Mouse (Mus musculus): ENCODE data around the gene Gm28710.

Gm28710 gene

DNA sequence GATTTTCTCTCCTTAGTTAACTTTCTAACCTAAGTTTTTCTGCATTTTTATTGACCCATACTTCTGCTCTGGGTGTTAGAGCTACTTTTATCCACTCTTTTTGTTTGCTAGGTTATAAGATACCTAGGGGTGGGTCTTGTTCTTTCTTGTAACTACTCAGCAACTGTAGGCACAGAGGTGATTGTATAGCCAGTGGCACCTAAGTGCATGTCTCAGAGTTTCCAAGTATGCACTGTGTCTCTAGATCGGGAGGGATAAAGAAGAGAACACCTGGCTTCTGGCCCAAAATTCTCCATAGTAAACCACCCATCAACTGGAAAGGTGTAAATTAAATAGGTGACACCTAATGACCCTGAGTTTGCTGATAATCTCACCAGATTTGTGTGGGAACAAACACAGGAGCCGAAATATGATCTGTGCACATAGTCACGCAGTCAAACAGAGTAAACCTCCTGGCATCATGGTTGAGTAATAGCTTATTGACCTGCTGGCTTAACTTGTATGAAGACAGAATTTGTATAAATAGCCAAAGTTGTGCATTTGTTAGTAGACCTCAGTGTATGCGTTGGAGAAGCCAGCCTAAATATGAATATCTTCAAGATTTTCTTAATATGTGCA, at the start of gene Gm28710:
Gene Gm28710 (plus strand): TSS at position 568 of the 618 bp plus-strand sequence.
- DNase-seq (ENCODE audit: extremely low read depth, low read depth, low spot score): no peak

DNA sequence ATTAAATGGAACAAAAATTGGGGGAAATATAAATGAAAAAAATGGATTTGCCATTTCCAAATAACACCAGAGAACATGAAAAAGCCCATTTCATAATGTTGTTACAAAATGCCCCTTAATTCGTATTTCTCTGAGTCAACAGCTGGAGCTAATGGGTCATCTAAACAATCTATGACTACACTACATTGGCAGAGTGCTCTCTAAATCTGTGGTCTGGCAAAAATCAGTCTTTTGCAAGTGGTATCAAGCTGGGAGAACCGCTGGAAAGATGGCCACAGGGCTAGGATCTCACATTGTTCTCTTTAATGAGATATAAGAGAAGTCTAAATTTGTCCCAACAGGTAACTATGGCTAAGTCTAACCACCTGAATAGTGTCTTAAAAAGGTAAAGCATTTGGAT, 14.4 kb upstream of the Gm28710 start:
- DNase-seq (ENCODE audit: extremely low read depth, low read depth, low spot score): no peak

DNA sequence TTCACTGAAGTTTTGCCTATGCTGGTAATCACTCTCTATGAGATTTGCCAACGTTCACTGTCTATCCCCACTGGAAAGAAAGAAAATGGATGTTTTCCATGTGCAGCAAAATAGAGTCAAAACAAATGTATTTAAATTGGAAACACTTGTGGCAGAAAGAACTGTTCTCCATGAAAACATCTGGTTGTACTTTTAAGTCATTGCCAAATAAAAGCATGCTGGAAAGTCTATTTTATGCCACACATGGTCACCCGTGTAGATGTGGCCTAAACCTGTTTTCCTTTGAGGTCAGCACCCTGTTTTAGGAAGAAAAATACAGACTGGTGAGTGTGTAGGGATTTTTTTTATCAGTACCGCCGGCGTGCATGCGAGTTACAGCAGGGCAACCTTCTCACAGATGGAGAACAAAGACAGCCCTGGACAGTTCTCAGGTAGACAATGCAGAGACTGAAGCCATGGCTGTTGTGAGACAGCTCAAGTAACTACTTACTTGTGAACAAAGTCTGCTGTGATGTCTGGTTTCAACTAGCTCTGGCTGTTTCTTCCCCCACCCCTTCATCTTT, 12.9 kb upstream of the Gm28710 start:
- DNase-seq (ENCODE audit: extremely low read depth, low read depth, low spot score): no peak

DNA sequence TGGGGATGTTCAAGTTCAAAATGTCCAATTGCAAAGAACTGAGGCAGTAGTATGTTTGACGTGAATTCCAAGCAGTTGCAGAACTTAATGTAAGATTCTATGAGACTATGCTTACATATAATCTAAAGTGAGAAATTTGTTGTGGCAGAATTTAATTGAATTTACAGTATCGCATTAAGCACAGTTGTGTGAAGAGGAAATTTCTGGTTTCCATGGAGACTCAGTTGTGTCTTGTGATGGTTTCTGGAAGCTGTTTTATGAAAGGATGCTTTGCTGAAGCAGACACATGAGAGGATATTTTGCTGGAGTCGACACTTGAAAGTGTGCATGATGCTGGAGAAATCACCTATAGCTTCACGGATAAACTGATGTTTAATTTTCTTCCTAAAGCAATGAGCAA, 6.0 kb upstream of the Gm28710 start:
- no peak for DNase-seq (ENCODE audit: extremely low read depth, low read depth, low spot score)

DNA sequence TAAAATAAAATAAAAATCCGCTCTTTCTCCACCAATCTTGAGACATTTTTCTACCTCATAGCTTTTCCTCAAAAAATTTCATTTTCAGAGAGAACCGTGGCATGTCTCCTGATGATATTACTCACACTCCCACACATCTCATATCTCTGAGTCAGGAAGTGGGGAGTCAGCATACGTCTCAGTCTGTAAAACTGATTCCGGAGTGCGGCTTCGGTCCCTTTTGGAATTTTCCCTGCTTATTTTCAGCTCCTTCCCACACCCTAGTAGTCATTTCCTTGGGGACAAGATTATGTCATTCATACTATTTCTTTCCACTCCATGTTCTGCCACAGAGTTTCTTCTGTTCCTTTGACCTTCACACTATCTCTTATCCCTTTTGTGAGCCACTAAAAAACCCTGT, 3.4 kb downstream of the Gm28710 start:
- no peak for DNase-seq (ENCODE audit: extremely low read depth, low read depth, low spot score)

DNA sequence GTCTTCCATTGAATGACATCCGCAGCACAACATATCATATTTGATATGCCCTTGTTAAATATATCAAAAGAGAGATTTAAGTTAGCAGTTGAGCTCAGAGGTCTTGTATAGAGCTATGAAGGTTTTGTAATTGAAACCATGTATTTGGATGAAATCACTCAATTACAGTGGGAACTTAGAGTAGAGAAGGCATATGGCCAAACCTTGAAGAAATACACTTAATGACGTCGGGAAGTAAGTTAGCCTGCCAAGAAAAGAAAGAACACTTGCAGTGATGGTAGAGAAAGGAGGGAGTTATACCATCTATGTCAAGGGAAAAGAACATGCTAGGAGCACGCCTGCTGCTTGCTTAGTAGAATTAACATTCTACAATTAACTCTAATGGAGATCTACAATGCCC, 11.1 kb downstream of the Gm28710 start:
- DNase-seq (ENCODE audit: extremely low read depth, low read depth, low spot score): no peak

DNA sequence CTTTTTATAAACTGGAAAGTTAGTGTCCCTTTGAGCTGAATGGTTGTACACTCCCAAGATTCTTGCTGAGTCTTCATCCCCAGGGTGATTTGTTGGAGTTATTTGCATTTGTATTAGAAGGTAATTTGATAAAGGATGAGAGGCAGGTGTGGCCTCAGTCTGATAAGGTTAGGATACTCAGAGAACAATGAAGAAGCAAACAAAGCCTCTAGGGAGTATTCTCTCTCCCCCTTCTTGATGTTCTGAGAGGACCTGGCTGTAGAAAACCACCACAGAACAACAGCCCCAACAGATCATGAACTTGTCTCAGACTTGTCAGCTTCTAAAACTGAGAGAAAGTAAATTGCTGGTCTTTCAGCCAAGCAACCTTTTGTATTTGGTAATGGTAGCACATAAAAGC, 47.4 kb downstream of the Gm28710 start:
- no peak for DNase-seq (ENCODE audit: extremely low read depth, low read depth, low spot score)

DNA sequence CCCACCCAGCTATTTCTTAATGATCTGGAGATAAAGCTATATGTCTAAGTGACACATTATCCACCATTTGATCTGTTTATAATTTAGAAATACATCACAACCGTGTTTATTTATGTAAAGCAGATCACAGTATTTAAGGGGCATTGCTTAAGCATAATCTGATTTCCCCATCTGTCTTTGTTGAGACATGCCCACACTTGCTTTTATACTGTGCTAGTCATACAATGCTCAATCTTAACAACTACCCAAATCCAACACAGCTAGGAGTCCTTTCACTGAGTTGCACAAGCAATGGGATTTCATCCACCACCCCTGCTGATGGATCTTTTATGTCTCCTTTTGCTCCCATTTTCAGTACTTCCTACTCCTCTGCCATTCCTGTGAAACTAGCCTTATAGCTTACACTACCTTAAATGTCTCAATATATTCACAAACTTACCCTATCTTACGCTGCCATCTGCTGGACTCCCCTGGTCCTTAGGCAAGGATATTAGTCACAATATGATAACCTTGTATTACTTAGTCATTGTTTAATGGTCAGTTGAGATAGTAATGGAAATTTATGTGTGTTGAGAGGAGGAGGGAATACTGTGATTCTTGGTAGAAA, 77.8 kb downstream of the Gm28710 start:
- DNase-seq (ENCODE audit: extremely low read depth, low read depth, low spot score): peak; percentile 11

DNA sequence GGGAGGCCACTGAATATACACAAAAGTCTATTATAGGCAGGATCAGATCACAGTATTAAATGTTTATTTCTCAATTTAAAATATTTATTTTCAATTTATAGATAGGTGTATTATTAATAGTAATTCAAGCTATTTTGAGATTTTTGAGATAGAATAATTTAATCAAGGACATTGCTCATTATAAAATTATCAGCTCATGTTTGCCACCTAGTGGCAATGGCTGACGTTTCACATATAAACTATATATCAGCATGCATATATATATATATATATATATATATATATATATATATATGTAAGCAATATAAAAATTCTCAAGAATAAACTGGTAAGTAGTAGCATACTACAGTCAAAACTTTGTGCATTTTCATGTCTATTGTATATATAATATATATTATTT, 102.6 kb downstream of the Gm28710 start:
- no peak for DNase-seq (ENCODE audit: extremely low read depth, low read depth, low spot score)

DNA sequence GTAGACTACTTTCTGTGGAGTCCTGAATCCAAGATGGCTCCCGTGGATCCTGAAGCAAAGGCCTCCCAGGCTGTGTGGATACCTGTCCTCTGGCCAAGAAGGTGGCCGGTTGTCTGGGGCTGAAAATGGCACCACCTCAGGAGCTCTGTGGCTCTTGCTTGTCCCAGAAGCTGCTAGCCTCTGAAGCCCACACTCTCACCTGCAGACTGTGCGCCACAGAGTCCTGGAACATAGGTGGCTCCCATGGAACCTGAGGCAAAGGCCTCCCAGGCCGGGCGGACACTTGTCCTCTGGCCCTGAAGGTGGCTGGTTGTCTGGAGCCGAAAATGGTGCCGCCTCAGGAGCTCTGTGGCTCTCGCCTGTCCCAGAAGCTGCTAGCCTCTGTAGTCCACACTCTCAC, 128.2 kb downstream of the Gm28710 start:
- DNase-seq (ENCODE audit: extremely low read depth, low read depth, low spot score): no peak

DNA sequence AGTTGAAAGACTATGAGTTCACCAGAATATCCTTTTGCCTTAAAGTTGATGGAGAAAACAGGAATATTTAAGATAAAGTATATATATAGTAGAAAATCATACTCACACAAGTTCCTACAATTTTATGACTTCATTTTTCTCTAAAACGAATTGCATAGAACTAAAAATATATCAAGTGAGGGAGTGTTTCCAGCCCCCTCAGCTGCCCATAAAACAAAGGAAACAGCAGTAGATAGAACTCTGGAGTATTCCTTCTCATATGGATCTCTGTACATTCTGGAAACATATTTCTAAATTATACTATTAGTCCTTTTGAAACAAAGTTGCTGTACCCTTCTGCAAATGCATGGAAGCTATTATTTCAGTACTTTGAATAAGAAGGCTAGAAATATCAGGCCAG, 130.9 kb downstream of the Gm28710 start:
- DNase-seq (ENCODE audit: extremely low read depth, low read depth, low spot score): no peak
